Mouse (Mus musculus) thymus, adult 2 months (tissue): ENCODE results near the gene Zp1.

Experiments used
- CTCF ChIP-seq: fragments of 200-500 bp; IDR thresholded peaks from 2 replicates; pipeline ENCODE4 v1.5.1; 2012; ENCODE audit warnings: mild to moderate bottlenecking, control low read depth, low read length, moderate library complexity, borderline replicate concordance; ENCODE audit not compliant: control insufficient read depth, poor library complexity, insufficient read depth; ENCODE audit errors: extremely low read depth
- POLR2A ChIP-seq: fragments of 200-500 bp; IDR thresholded peaks from 2 replicates; pipeline ENCODE4 v1.6.1; 2012; ENCODE audit warnings: mild to moderate bottlenecking, low read length, control low read depth, moderate library complexity; ENCODE audit not compliant: control insufficient read depth, poor library complexity, insufficient read depth; ENCODE audit errors: extremely low read depth

GRCm38 (mm10) chr19:10947219-10947618, 26.8 kb upstream of the Zp1 start:
- no peak for TF ChIP-seq POLR2A
- TF ChIP-seq CTCF = no peak
